Mouse (Mus musculus): ENCODE results near the gene Ddx18. TPM values are rescaled to one million over a fixed set of nuclear protein-coding genes. Genes with fewer than 3 reads are reported as not detected.

Gene Ddx18
- polyA plus RNA-seq, 1 experiment from 2014 or later = 70.3 TPM

GRCm38 (mm10) chr1:121551457-121551835 lies 16.3 kb downstream of the Ddx18 start:
- WGBS = 93% methylated on average over 7 of the region's 7 CpGs
- no peaks in the 10 kb centered on the region for H3K9me3 ChIP-seq (replicated peaks)
- no peak overlapping the region for H3K27ac ChIP-seq (replicated peaks)
- no peak for DNase-seq (ENCODE audit: low spot score)
- H3K27me3 ChIP-seq (ENCODE audit: low read depth, poor library complexity, severe bottlenecking) = no peaks in the 10 kb centered on the region
- H3K36me3 ChIP-seq = peaks cover 73% of the 10 kb centered on the region
- no peak overlapping the region for H3K4me3 ChIP-seq
- no peaks in the 10 kb centered on the region for H3K4me1 ChIP-seq

GRCm38 (mm10) chr1:121550801-121551456 lies 16.9 kb downstream of the Ddx18 start:
- 90% methylated on average over 16 of the region's 16 CpGs for WGBS
- Histone ChIP-seq H3K4me3 (no peak overlapping the region), H3K27ac (replicated peaks) (no peak overlapping the region), H3K27me3 (ENCODE audit: low read depth, poor library complexity, severe bottlenecking) (no peaks in the 10 kb centered on the region), H3K9me3 (replicated peaks) (no peaks in the 10 kb centered on the region), H3K4me1 (no peaks in the 10 kb centered on the region), H3K36me3 (peaks cover 67% of the 10 kb centered on the region)
- no peak for DNase-seq (ENCODE audit: low spot score)

GRCm38 (mm10) chr1:121549456-121549855 lies 18.3 kb downstream of the Ddx18 start:
- H3K4me1 ChIP-seq = no peaks in the 10 kb centered on the region
- H3K9me3 ChIP-seq (replicated peaks) = no peaks in the 10 kb centered on the region
- H3K36me3 ChIP-seq = peaks cover 53% of the 10 kb centered on the region
- WGBS = 69% methylated on average over 4 of the region's 4 CpGs
- no peak overlapping the region for H3K4me3 ChIP-seq
- no peak for DNase-seq (ENCODE audit: low spot score)
- H3K27me3 ChIP-seq (ENCODE audit: low read depth, poor library complexity, severe bottlenecking) = no peaks in the 10 kb centered on the region
- H3K27ac ChIP-seq (replicated peaks) = no peak overlapping the region

GRCm38 (mm10) chr1:121548667-121549066 lies 19.1 kb downstream of the Ddx18 start:
- no peaks in the 10 kb centered on the region for H3K9me3 ChIP-seq (replicated peaks)
- no peak for DNase-seq (ENCODE audit: low spot score)
- peaks cover 45% of the 10 kb centered on the region for H3K36me3 ChIP-seq
- 92% methylated on average over 4 of the region's 4 CpGs for WGBS
- H3K27ac ChIP-seq (replicated peaks) = no peak overlapping the region
- H3K4me1 ChIP-seq = no peaks in the 10 kb centered on the region
- H3K27me3 ChIP-seq (ENCODE audit: low read depth, poor library complexity, severe bottlenecking) = no peaks in the 10 kb centered on the region
- H3K4me3 ChIP-seq = no peak overlapping the region

GRCm38 (mm10) chr1:121546844-121547243 lies 20.9 kb downstream of the Ddx18 start:
- H3K4me3 ChIP-seq = no peak overlapping the region
- DNase-seq (ENCODE audit: low spot score) = no peak
- H3K36me3 ChIP-seq = peaks cover 27% of the 10 kb centered on the region
- no peak overlapping the region for H3K27ac ChIP-seq (replicated peaks)
- WGBS = 80% methylated on average over 2 of the region's 2 CpGs
- H3K27me3 ChIP-seq (ENCODE audit: low read depth, poor library complexity, severe bottlenecking) = no peaks in the 10 kb centered on the region
- H3K9me3 ChIP-seq (replicated peaks) = no peaks in the 10 kb centered on the region
- H3K4me1 ChIP-seq = no peaks in the 10 kb centered on the region

- no peaks in the 10 kb centered on the region for H3K36me3 ChIP-seq
- no peaks in the 10 kb centered on the region for H3K27me3 ChIP-seq (ENCODE audit: low read depth, poor library complexity, severe bottlenecking)
- WGBS = 80% methylated on average over 8 of the region's 8 CpGs
- DNase-seq (ENCODE audit: low spot score) = no peak
- H3K4me3 ChIP-seq = no peak overlapping the region
- H3K27ac ChIP-seq (replicated peaks) = no peak overlapping the region
- no peaks in the 10 kb centered on the region for H3K4me1 ChIP-seq
- H3K9me3 ChIP-seq (replicated peaks) = no peaks in the 10 kb centered on the region
Measured at GRCm38 (mm10) chr1:121540361-121540760, 27.4 kb downstream of the Ddx18 start.

- Histone ChIP-seq H3K4me3 (no peak overlapping the region), H3K36me3 (no peaks in the 10 kb centered on the region), H3K4me1 (peaks cover 17% of the 10 kb centered on the region), H3K27me3 (ENCODE audit: low read depth, poor library complexity, severe bottlenecking) (peaks cover 40% of the 10 kb centered on the region), H3K9me3 (replicated peaks) (no peaks in the 10 kb centered on the region), H3K27ac (replicated peaks) (no peak overlapping the region)
- WGBS = 75% methylated on average over 7 of the region's 7 CpGs
- DNase-seq (ENCODE audit: low spot score) = no peak
Measured at GRCm38 (mm10) chr1:121531439-121531838, 36.4 kb downstream of the Ddx18 start.

GRCm38 (mm10) chr1:121529286-121529685 lies 38.5 kb downstream of the Ddx18 start:
- WGBS = 78% methylated on average over 6 of the region's 6 CpGs
- Histone ChIP-seq H3K4me3 (no peak overlapping the region), H3K9me3 (replicated peaks) (no peaks in the 10 kb centered on the region), H3K27me3 (ENCODE audit: low read depth, poor library complexity, severe bottlenecking) (peaks cover 52% of the 10 kb centered on the region), H3K36me3 (no peaks in the 10 kb centered on the region), H3K27ac (replicated peaks) (no peak overlapping the region), H3K4me1 (peaks cover 17% of the 10 kb centered on the region)
- no peak for DNase-seq (ENCODE audit: low spot score)

- no peaks in the 10 kb centered on the region for H3K9me3 ChIP-seq (replicated peaks)
- no peak within 1 kb of the TSS for H3K27ac ChIP-seq (replicated peaks)
- H3K27me3 ChIP-seq (ENCODE audit: low read depth, poor library complexity, severe bottlenecking) = peaks cover 52% of the 10 kb centered on the region
- peaks cover 17% of the 10 kb centered on the region for H3K4me1 ChIP-seq
- 4% methylated on average over 11 of the region's 11 CpGs for WGBS
- H3K4me3 ChIP-seq = peak within 1 kb of the TSS; percentile 53
- DNase-seq (ENCODE audit: low spot score) = peak; percentile 68
- no peaks in the 10 kb centered on the region for H3K36me3 ChIP-seq
Measured at GRCm38 (mm10) chr1:121528399-121528720, 39.4 kb downstream of the Ddx18 start, which contains the start of gene Htr5b. Gene Htr5b, minus strand, starts transcription at chr1:121528465.

GRCm38 (mm10) chr1:121527600-121528398 lies 40.0 kb downstream of the Ddx18 start:
- Histone ChIP-seq H3K4me1 (peaks cover 17% of the 10 kb centered on the region), H3K27me3 (ENCODE audit: low read depth, poor library complexity, severe bottlenecking) (peaks cover 52% of the 10 kb centered on the region)

GRCm38 (mm10) chr1:121527061-121527460 lies 40.7 kb downstream of the Ddx18 start:
- peak overlapping the region; percentile 53 for H3K4me3 ChIP-seq
- WGBS = 51% methylated on average over 17 of the region's 17 CpGs
- peaks cover 52% of the 10 kb centered on the region for H3K27me3 ChIP-seq (ENCODE audit: low read depth, poor library complexity, severe bottlenecking)
- H3K9me3 ChIP-seq (replicated peaks) = no peaks in the 10 kb centered on the region
- peaks cover 17% of the 10 kb centered on the region for H3K4me1 ChIP-seq
- no peaks in the 10 kb centered on the region for H3K36me3 ChIP-seq
- no peak for DNase-seq (ENCODE audit: low spot score)
- H3K27ac ChIP-seq (replicated peaks) = no peak overlapping the region

More at GRCm38 (mm10) chr1:121527600-121528398, 40.0 kb downstream of the Ddx18 start:
- H3K4me3 ChIP-seq = peak overlapping the region; percentile 53
- 17% methylated on average over 55 of the region's 55 CpGs for WGBS
- no peaks in the 10 kb centered on the region for H3K9me3 ChIP-seq (replicated peaks)
- H3K27ac ChIP-seq (replicated peaks) = no peak overlapping the region
- no peak for DNase-seq (ENCODE audit: low spot score)
- no peaks in the 10 kb centered on the region for H3K36me3 ChIP-seq

- no peak overlapping the region for H3K4me3 ChIP-seq
- H3K36me3 ChIP-seq = no peaks in the 10 kb centered on the region
- no peaks in the 10 kb centered on the region for H3K4me1 ChIP-seq
- H3K27ac ChIP-seq (replicated peaks) = no peak overlapping the region
- H3K27me3 ChIP-seq (ENCODE audit: low read depth, poor library complexity, severe bottlenecking) = no peaks in the 10 kb centered on the region
- no peak for DNase-seq (ENCODE audit: low spot score)
- no peaks in the 10 kb centered on the region for H3K9me3 ChIP-seq (replicated peaks)
- WGBS = 79% methylated on average over 1 of the region's 1 CpGs
Measured at GRCm38 (mm10) chr1:121518609-121519008, 49.2 kb downstream of the Ddx18 start.

- H3K9me3 ChIP-seq (replicated peaks) = no peaks in the 10 kb centered on the region
- DNase-seq (ENCODE audit: low spot score) = no peak
- H3K27me3 ChIP-seq (ENCODE audit: low read depth, poor library complexity, severe bottlenecking) = no peaks in the 10 kb centered on the region
- H3K4me3 ChIP-seq = no peak overlapping the region
- no peak overlapping the region for H3K27ac ChIP-seq (replicated peaks)
- H3K36me3 ChIP-seq = 0 out of 2 replicates have a peak, but pooled peaks cover 2% of the 10 kb centered on the region
- no peaks in the 10 kb centered on the region for H3K4me1 ChIP-seq
- 100% methylated on average over 2 of the region's 2 CpGs for WGBS
Measured at GRCm38 (mm10) chr1:121511966-121512365, 55.8 kb downstream of the Ddx18 start.

All from midbrain, embryonic 10.5 days (tissue).